Mouse (Mus musculus) G1E (cell line): Measurements from ENCODE around the gene Prkar1b.

Experiments used
- CTCF ChIP-seq: IDR thresholded peaks from 2 replicates; pipeline ENCODE4 v1.5.1; 2012; ENCODE audit warnings: low read depth, low read length, inconsistent platforms, mixed read lengths
- GATA1 ChIP-seq: IDR thresholded peaks from 2 replicates; pipeline ENCODE4 v1.6.1; 2012; ENCODE audit warnings: borderline replicate concordance, low read length, inconsistent platforms, mixed read lengths
- TAL1 ChIP-seq: conservative IDR thresholded peaks from 2 replicates; pipeline ENCODE4 v1.6.1; 2012; ENCODE audit warnings: low read depth, low read length, inconsistent platforms, mixed read lengths

DNA sequence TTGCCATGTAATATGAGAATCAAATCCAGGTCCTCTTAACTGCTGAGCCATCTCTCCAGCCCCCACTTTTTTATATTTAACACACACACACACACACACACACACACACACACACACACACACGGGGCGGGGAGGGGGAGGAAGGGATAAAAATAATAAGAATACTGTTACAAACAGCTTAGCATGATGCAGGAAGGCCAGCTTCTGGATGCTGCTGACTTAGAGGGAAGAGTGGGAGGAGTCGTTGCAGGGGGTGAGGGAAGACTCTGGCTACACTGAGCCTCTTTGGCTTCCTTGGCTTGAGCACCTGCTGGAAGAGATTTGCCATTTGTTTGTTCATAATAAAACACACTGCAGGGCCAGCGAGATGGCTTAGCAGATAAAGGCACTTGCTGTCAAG is 35.1 kb upstream of the Prkar1b start:
- TF ChIP-seq CTCF (no peak), GATA1 (no peak), TAL1 (no peak)
